Comparison of ENCODE assay signal across 19 mouse cellular contexts in the genomic region with DNA sequence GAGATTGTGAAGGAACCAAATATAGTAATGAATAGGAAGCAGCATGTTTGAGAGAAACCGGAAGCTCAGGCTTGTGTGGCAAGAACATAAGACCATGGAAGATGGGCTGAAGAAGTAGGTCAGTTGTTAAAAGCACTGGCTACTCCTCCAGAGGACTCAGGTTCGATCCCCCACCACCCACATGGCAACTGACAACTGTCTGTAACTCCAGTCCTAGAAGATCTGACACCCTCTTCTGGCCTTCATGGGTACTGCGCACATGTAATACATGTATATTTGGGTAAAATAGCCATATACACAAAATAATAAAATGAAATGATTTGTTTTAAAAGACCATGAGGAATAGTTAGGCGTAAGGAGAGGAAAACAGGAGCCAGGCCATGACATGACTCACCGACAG. TPM values are rescaled to one million over a fixed set of nuclear protein-coding genes. Genes with fewer than 3 reads are reported as not detected.
DNase-seq lines count a peak whose midpoint lies in the region; ATAC-seq and TF ChIP-seq lines count a peak whose summit lies in the region.
"Had no signal": no experiment of that assay in that cellular context is flagged by ENCODE, and none has a peak within 500 bp of the region (broad histone marks: within the 10 kb centered on the region; RNA-seq: fewer than 3 reads in every experiment).

No protein-coding gene starts in this region.

- no peaks in the 10 kb centered on the region for H3K36me3 ChIP-seq in kidney, postnatal 0 days (ENCODE audit: insufficient read depth, low read length)
- H3K36me3 ChIP-seq in embryonic facial prominence, embryonic 10.5 days (replicated peaks), result no peaks in the 10 kb centered on the region
- H3K36me3 ChIP-seq: limb, embryonic 15.5 days; neural tube, embryonic 13.5 days; stomach, embryonic 15.5 days had no signal

- H3K4me3 ChIP-seq in kidney, postnatal 0 days (replicated peaks; ENCODE audit: low read depth, low read length), result no peak overlapping the region
- no peak overlapping the region for H3K4me3 ChIP-seq in embryonic facial prominence, embryonic 10.5 days
- H3K4me3 ChIP-seq: limb, embryonic 15.5 days; neural tube, embryonic 13.5 days; stomach, embryonic 15.5 days had no signal

- no peaks in the 10 kb centered on the region for H3K4me1 ChIP-seq in kidney, postnatal 0 days (replicated peaks; ENCODE audit: insufficient read depth, low read length)
- no peaks in the 10 kb centered on the region for H3K4me1 ChIP-seq in embryonic facial prominence, embryonic 10.5 days
- H3K4me1 ChIP-seq: limb, embryonic 15.5 days; neural tube, embryonic 13.5 days; stomach, embryonic 15.5 days had no signal

- H3K27ac ChIP-seq in kidney, postnatal 0 days, result no peak overlapping the region
- no peak overlapping the region for H3K27ac ChIP-seq in embryonic facial prominence, embryonic 10.5 days (replicated peaks)
- H3K27ac ChIP-seq: limb, embryonic 15.5 days; neural tube, embryonic 13.5 days; stomach, embryonic 15.5 days had no signal

- no peaks in the 10 kb centered on the region for H3K9me3 ChIP-seq in kidney, postnatal 0 days (replicated peaks; ENCODE audit: low read length)
- H3K9me3 ChIP-seq in embryonic facial prominence, embryonic 10.5 days, result no peaks in the 10 kb centered on the region
- H3K9me3 ChIP-seq: limb, embryonic 15.5 days; neural tube, embryonic 13.5 days; stomach, embryonic 15.5 days had no signal

- WGBS in kidney, postnatal 0 days, result 93% methylated on average over 5 of the region's 5 CpGs
- WGBS in embryonic facial prominence, embryonic 10.5 days, result 92% methylated on average over 5 of the region's 5 CpGs

- H3K27me3 ChIP-seq in kidney, postnatal 0 days (ENCODE audit: insufficient read depth, low read length), result no peaks in the 10 kb centered on the region
- H3K27me3 ChIP-seq in embryonic facial prominence, embryonic 10.5 days (replicated peaks; ENCODE audit: low read depth, poor library complexity, severe bottlenecking), result no peaks in the 10 kb centered on the region
- H3K27me3 ChIP-seq: limb, embryonic 15.5 days; neural tube, embryonic 13.5 days; stomach, embryonic 15.5 days had no signal

- H3K9ac ChIP-seq in kidney, postnatal 0 days (ENCODE audit: low read depth, low read length), result no peak overlapping the region
- H3K9ac ChIP-seq: limb, embryonic 15.5 days; neural tube, embryonic 13.5 days; stomach, embryonic 15.5 days had no signal

- DNase-seq in kidney, postnatal 0 days (ENCODE audit: low spot score), result no peak
- DNase-seq in kidney, postnatal 10 days, result no peak
- peak; percentile 39 for DNase-seq in thymus, postnatal 4 days
- no peak for DNase-seq in thymus, postnatal 10 days (ENCODE audit: low spot score in 2 of 2)
- peak; percentile 49 for DNase-seq in ZHBTc4 (ENCODE audit: low read depth, low spot score)
- no peak for DNase-seq in embryonic facial prominence, embryonic 10.5 days (ENCODE audit: low spot score)
- no peak for DNase-seq in layer of hippocampus, adult 18-20 months (ENCODE audit: low spot score in 2 of 2)
- DNase-seq: adrenal gland, postnatal 10 days; cerebellum, postnatal 25 days; gastrocnemius, postnatal 14 days; heart, postnatal 36 days; kidney, adult 9 months; right cerebral cortex, postnatal 4 days had no signal

- TF ChIP-seq CTCF in kidney, postnatal 0 days (IDR thresholded peaks at IDR 0.05; ENCODE audit: low read depth), result 0 out of 2 replicates have a peak, but pooled peaks have one; percentile 26

- no peak overlapping the region for H3K4me2 ChIP-seq in kidney, postnatal 0 days (ENCODE audit: low read length)
- H3K4me2 ChIP-seq: heart, embryonic 11.5 days; limb, embryonic 15.5 days; neural tube, embryonic 13.5 days; stomach, embryonic 15.5 days had no signal

- ATAC-seq in kidney, postnatal 0 days (replicated peaks; ENCODE audit: low FRiP score, low read depth), result no peak
- ATAC-seq: forebrain, embryonic 16.5 days; inflammation-experienced regulatory T-cells, adult 6 months had no signal

RNA-seq across cellular contexts. Expression of a gene that starts 39.8 kb away (rescaled TPM):
- polyA plus RNA-seq in kidney, postnatal 0 days (2015; fragmentation: Nextera tagmentation; extraction: Ambion mirVana), result 255 and 275 TPM in 2 replicates
- 226 and 227 TPM in 2 replicates for polyA plus RNA-seq in embryonic facial prominence, embryonic 10.5 days (2016; fragmentation: Nextera tagmentation; extraction: Ambion mirVana)
- 100 to 1,000 TPM; 110 to 115 TPM for total RNA-seq in layer of hippocampus, adult 18-20 months (2021)

Comparison
In these comparisons a context has a peak if more than half of its experiments do, and no peak if none do; other contexts are left out.
1. DNase-seq: peak in thymus, postnatal 4 days (single experiment) and ZHBTc4 (single experiment); none in kidney, postnatal 0 days (single experiment), kidney, postnatal 10 days (single experiment), thymus, postnatal 10 days (0 of 2), embryonic facial prominence, embryonic 10.5 days (single experiment) and layer of hippocampus, adult 18-20 months (0 of 2).